Mouse (Mus musculus) lung, postnatal 0 days (tissue): ENCODE results near the gene Ctdsp2.

Source experiments
- CTCF ChIP-seq: IDR thresholded peaks from 2 replicates; pipeline ENCODE4 v1.5.1; 2016; ENCODE audit warnings: antibody characterized with exemption, mild to moderate bottlenecking
- EP300 ChIP-seq: IDR thresholded peaks from 2 replicates; pipeline ENCODE4 v1.6.1; 2016; ENCODE audit warnings: antibody characterized with exemption, mild to moderate bottlenecking, control low read depth

DNA sequence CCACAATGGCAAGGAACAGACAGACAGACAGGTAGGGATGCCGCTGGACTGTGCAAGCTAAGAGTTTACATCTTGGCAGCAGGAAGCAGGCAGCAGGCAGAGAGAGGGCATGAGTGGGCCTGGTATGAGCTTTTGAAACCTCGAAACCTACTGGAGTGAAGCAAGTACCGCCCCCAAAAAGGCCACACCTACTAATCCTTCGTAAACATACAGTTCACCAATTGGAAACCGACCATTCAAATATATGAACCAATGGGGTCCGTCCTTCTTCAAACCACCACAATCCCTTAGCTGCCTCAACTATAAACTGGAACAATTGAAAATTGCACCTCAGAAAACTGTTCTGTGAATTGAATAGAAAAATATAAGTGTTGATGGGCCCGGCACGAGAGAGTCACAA, 14.7 kb upstream of the Ctdsp2 start:
- no peak for TF ChIP-seq CTCF
- no peak for TF ChIP-seq EP300
